Mouse (Mus musculus) c-Kit-positive CD71-positive TER-119-positive erythroid progenitor cells, embryonic 14.5 days (primary cell): ENCODE measurements at regions not wholly inside any gene's neighbourhood (a gene's known extent, or its start where the extent isn't known, plus 50 kb on each side); places are given as distances from the start of the nearest gene placed in this dataset.
A peak's percentile ranks its signal among the peaks of the same experiment; 100 is the strongest.
"Not testable (repeated sequence)": the region's sequence is repeated elsewhere in the genome, so short reads cannot be mapped to it uniquely, and the experiment has no call there.

Source experiments
- DNase-seq: peaks from one replicate; pipeline ENCODE4 v3.0.0-alpha.2; 2013; ENCODE audit warnings: low spot score

DNA sequence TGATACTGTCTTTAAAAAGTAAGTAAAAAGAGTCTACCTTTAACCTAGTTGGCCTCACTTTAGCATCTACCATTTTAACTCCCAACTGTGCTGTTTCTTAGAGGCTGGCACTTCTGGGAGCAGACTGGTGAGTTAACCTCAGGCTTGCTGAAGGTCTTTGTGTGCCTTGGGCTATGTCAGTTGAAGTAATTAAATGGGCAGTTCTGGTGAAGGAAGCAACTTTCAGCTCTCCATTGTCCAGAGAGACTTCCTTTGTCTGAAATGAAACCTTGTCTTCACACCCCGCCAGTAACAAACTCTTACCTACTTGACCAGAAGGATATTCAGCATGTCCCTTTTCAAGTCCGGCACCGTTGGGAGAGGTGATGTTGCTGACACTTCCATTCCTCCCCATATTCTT is 55.5 kb downstream of the Zfp281 start:
- no peak for DNase-seq

- not testable (repeated sequence) for DNase-seq
Measured at GRCm38 (mm10) chr1:136682311-136682710, 57.6 kb downstream of the Zfp281 start.

DNA sequence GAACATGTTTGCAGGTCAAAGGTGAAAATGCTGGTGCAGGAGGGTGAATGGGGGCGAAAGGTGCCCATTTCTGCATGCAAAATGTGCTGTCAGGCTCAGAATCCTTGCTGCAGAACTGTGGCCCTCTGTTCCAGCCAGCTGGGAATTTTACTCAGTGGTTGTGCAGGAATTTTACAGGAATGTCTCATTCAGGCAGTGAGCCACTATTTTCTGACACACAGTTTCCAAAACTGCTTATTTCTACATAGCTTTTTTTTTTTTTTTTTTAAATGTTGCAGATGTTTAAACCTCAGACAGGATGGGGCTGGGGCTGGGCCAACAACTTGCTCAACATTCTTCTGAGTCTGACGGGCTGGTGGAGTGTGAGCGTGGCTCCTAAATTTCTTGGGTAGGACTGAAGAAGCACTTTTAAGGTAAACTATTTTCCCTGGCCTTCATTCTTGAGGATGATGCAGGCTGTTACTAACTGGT is 58.4 kb downstream of the Zfp281 start:
- DNase-seq: no peak

DNA sequence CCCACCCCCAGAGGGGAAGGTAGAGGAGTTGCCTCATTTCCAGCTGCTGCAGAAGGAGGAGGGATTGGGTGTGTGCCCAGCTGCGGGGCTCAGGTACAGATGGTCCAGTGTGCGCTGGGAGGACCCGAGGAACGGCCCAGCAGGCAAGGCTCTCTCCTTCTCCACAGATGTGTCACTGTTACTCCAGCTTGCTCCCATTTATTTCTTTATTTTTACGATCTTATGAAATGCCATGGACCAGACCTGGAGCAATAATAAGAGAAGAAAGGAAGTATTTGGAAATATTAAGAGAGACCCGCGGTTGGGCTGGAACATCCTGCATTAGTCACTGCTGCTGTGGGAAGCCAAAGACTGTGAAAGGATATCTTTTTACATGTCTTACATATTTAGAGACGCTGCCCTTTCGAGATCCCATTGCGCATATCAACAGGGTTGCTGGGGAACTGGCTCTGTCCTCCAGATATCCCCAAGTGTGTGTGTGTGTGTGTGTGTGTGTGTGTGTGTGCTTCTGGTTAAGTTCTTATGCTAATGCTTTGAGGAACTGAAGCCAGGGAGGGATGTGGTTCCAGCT is 58.9 kb downstream of the Zfp281 start:
- no peak for DNase-seq

- no peak for DNase-seq
Measured at GRCm38 (mm10) chr1:136684481-136684880, 59.8 kb downstream of the Zfp281 start.

- peak; percentile 40 for DNase-seq
Measured at GRCm38 (mm10) chr1:136685191-136686060, 60.7 kb downstream of the Zfp281 start.

GRCm38 (mm10) chr1:136686467-136686866 is 61.8 kb downstream of the Zfp281 start:
- DNase-seq: no peak

- no peak for DNase-seq
Measured at GRCm38 (mm10) chr1:136690068-136690467, 65.4 kb downstream of the Zfp281 start.

DNA sequence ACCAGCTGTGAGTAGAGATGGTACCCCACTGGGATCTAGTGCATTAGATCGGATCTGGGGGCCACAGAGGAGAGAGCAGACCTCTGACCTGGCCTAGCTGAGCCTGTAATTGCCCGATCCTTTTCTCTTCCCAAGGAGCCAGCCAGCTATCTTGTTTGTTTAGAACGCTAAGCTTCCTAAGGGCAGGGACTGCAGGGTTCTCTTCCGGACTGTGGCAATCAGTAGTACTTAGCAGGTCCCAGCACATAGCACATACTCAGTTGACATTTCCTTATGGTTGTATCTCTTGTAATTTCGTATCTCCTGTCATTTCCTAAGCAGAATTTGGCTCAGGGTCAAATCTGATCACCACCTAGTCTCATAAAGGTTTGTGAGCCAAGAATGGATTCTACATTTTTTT is 68.7 kb downstream of the Zfp281 start:
- DNase-seq: no peak

DNA sequence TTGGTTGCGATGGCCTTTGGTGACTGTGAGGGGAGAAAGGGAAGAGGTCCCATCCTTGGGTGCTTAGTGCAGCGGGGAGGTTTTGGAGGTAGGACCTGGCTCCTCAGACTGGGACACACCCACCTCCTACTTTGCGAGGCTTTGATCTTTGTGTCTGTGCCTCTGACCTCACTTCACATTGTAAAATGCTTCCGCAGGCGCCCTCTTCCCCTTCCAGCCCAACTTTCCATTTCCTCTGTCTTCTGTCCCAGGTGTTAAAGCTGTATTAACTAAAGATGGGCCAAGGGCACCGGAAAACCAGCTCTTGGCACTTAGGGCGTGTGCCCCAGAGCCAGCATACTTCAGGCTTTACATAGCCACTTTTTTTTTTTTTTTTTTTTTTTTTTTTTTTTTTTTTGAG is 70.3 kb downstream of the Zfp281 start:
- DNase-seq: no peak

DNA sequence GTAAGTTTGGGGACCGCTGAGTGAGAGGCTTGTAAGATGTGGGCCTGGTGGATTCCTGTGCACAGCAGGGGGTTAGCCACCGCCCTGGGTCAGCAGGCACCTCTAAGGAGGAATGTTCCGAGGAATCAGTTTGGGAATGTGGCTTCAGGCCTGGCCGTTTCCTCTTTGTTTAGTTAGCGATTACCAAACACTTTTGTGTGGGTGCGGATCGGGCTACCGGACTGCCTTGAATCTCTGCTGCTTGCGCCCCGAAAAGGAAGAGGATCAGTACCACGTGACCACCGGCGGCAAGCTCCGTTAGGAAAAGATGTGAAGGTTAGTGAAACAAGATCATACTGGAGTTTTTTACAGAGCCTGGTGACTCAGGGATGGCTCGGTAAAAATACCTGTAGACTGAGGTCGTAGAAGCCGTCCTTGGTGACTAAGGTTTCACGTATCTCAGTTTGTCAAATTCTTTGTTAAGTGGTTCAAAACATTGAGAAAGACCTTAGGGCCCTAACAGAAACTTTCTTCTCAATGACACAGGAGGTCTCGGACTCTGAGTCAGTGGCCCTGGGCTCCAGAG is 71.5 kb downstream of the Zfp281 start:
- no peak for DNase-seq

DNA sequence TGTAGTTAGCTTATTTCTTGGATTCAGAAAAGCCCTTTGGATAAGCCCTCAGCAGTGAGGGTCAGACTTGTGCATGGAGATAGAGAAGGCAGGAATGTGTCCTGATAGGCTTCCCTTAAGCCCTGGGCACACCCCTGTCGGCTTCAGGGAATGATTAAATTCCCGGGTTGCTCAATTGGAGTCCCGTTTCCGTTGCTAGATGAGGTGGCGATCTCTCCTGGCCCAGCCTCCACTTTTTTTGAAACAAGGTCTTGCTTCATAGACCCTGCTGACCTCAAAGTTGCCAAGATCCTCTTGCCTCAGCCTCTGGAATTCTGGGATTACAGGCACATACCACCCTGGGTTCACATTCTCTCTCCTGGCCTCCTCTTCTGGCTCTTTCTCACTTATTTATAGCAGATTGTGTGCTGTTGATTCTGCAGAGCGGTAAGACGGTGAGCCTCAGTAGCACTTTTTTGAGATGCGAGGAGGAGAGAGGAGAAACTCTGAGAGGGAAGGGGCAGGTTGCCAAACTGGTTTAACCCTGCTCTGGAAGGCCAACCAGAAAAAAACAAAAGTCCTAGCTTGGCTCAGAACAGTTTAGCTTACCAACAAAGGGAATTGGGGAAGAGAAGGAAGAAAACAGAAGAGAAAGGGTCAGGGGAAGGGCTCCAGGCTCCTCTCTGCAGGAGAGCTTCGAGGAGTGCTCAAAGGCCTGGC is 73.9 kb downstream of the Zfp281 start:
- DNase-seq: no peak

DNA sequence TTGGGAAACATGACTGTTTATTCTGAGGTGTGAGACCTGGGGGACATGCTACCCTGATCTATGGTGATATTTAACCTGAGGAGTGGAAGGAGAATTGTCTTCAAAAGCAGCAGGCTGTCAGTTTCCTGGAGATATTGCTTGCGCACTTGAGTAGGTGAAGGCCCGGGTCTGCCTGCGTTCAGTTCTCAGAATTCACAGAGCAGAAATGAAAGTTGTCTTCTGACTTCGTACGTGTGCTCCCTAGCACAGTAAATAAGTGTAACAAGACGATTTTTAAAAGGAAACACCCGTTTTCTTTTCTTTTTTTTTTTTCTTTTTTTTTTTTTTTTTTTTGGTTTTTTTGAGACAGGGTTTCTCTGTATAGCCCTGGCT is 74.4 kb downstream of the Zfp281 start:
- DNase-seq: no peak

DNA sequence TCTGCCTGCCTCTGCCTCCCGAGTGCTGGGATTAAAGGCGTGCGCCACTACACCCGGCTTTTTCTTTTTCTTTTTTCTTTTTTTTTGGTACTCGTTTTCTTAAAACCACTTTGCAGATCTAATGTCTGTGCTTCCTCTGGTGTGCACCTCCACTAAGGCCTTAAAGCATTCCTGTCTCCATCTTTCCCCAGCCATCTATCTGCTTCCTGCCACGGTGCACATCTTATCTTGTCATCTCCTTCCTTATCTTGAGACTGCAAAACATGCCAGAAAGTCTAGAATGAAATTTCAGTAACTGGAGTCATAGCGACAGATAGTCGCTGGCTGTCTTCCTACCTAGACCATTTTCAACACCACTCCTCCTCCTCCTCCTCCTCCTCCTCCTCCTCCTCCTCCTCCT is 74.9 kb downstream of the Zfp281 start:
- no peak for DNase-seq

DNA sequence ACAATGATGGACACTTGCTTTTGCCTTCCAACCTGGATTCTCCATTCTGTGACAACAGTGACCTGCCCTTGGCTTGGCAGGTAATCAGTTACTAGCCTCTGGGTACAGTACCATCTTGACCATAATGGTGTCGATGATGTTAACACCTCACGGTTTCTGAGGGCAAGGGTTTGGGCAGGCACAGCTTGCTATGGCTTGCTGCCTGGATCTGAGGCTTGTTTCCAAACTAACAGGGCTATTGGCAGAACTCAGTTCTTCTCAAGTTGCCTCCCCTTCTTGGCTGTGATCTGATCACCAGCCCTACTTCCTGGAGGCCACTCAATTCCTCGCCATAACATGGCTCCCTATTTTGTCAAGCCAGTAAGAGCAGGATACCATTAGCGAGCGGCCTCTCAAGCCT is 79.4 kb downstream of the Zfp281 start:
- no peak for DNase-seq

GRCm38 (mm10) chr1:136706509-136706908 is 81.8 kb downstream of the Zfp281 start:
- DNase-seq: no peak

GRCm38 (mm10) chr1:136707394-136707793 is 82.7 kb downstream of the Zfp281 start:
- DNase-seq: peak; percentile 18

DNA sequence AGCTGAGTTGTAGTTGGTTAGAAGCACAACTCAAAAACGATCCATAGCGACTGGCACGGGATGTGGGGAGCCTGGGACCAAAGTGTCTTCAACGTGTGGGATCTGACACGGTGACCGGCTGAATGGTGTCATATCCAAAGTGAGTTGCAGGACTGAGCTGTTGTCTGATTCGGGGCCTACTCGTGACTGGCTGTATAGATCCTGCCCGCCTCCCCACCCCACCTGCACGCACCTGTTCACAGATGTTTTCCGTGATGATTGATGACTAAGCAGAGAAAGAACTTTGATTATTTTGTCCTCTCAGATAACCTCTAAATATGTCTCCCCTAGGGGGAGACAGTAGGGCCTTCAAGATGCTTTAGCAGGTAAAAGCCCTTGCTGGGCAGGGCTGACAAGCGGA is 83.2 kb downstream of the Zfp281 start:
- no peak for DNase-seq

DNA sequence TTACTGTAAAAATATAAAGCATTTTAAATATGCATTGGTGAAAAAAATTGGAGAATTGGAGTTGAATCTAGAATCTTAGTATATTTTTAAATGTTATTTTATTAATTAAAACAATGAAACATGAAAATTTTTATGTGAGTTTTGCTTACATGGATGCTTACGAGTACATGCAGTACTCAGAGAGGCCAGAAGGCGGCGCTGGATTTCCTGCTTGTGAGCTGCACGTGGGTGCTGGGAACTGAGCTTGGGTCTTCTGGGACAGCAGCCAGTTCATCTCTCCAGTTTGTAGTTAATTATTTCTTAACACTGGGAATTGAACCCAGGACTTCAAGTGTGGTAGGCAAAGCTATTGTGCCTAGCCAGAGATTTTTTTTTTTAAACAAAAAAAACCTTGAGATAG is 85.5 kb downstream of the Zfp281 start:
- DNase-seq: no peak

GRCm38 (mm10) chr1:136711243-136711642 is 86.5 kb downstream of the Zfp281 start:
- DNase-seq: no peak

- DNase-seq: no peak
Measured at GRCm38 (mm10) chr1:136714077-136714476, 89.4 kb downstream of the Zfp281 start.

DNA sequence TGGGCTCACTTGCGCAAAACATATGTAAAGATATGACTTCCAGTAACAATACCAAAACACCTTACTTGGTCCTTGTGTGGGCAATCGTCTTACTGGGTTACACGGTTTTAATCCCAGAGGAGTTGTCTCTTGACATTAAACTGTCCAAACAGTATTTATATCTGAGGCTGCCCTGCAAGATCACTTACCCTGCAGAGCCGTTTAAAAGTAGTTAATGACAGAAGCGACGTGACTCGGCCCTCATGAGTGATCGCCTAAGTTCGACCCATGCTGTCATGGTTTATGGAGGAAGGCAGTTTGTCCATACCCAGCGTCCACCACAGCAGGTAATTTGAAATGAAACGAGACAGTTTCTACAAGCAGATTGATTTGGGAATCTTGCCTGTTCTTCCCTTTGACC is 90.3 kb downstream of the Zfp281 start:
- no peak for DNase-seq
